Mouse (Mus musculus) ES-E14 (cell line): Measurements from ENCODE around the gene Creg2.

ENCODE experiments used
- CHD2 ChIP-seq: IDR thresholded peaks from 2 replicates; pipeline ENCODE4 v1.6.1; 2014; ENCODE audit warnings: mild to moderate bottlenecking, low read depth, low read length, inconsistent platforms
- HCFC1 ChIP-seq: IDR thresholded peaks from 2 replicates; pipeline ENCODE4 v1.6.1; 2012; ENCODE audit warnings: low read length, inconsistent platforms, borderline replicate concordance; ENCODE audit not compliant: insufficient read depth
- MAFK ChIP-seq: IDR thresholded peaks from 2 replicates; pipeline ENCODE4 v1.6.1; 2014; ENCODE audit warnings: mild to moderate bottlenecking, low read depth, low read length, inconsistent platforms; ENCODE audit not compliant: insufficient read depth
- ZC3H11A ChIP-seq: IDR thresholded peaks from 2 replicates; pipeline ENCODE4 v1.6.1; 2012; ENCODE audit warnings: low read depth, mild to moderate bottlenecking, inconsistent platforms, low read length, borderline replicate concordance
- ZNF384 ChIP-seq: IDR thresholded peaks from 2 replicates; pipeline ENCODE4 v1.6.1; 2012; ENCODE audit warnings: low read depth, low read length, inconsistent platforms

DNA sequence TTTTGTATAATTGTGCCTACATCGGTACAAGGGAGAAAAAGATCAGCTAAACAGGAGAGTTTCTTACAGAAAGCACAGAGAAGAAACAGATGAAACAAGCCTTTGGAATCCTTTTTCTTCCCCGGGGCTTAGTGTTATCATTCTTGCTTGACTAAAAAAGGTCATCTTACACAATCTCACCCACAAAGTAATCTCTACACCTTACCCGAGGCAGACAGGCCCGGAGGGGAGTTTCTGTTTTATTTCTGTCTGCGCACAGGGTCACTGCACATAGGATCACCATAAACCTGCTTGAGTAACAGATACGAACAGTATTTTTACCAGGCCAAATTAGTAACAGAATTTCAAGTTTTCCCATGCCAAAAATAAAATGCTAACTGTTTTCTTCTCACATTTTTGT, 79.6 kb downstream of the Creg2 start:
- TF ChIP-seq ZNF384 (no peak), MAFK (no peak), CHD2 (no peak), HCFC1 (no peak), ZC3H11A (no peak)
